Mouse (Mus musculus) spleen, adult 2 months (tissue): ENCODE measurements around the gene Lrmda. TPM values are rescaled to one million over a fixed set of nuclear protein-coding genes. Genes with fewer than 3 reads are reported as not detected.

Source experiments
- DNase-seq, 2 experiments: peaks; one replicate each; pipeline versions ENCODE4 v3.0.0 to v3.0.0-alpha.2; 2012 to 2021; ENCODE audit warnings: low spot score in 2 of 2, low read depth in 1 of 2
- H3K27ac ChIP-seq: fragments of 200-500 bp; 2 replicates; pipeline ENCODE4 v1.5.1; 2012; ENCODE audit warnings: low read length, inconsistent platforms; ENCODE audit not compliant: insufficient read depth
- H3K27me3 ChIP-seq: fragments of 200-500 bp; 2 replicates; pipeline ENCODE4 v1.6.1; 2012; ENCODE audit warnings: mild to moderate bottlenecking, moderate library complexity, low read length, inconsistent platforms; ENCODE audit not compliant: control insufficient read depth, insufficient read depth
- H3K36me3 ChIP-seq: fragments of 200-500 bp; 2 replicates; pipeline ENCODE4 v1.6.1; 2012; ENCODE audit warnings: mild to moderate bottlenecking, low read length, inconsistent platforms; ENCODE audit not compliant: control insufficient read depth, insufficient read depth
- H3K4me1 ChIP-seq: fragments of 200-500 bp; 2 replicates; pipeline ENCODE4 v1.6.1; 2011; ENCODE audit warnings: inconsistent platforms; ENCODE audit not compliant: control insufficient read depth, insufficient read depth, insufficient read length
- H3K4me3 ChIP-seq: fragments of 200-500 bp; 2 replicates; pipeline ENCODE4 v1.5.1; 2011; ENCODE audit warnings: mild to moderate bottlenecking, inconsistent platforms; ENCODE audit not compliant: insufficient read depth, insufficient read length; ENCODE audit errors: extremely low read depth
- CTCF ChIP-seq: fragments of 200-500 bp; IDR thresholded peaks from 2 replicates; pipeline ENCODE4 v1.5.1; 2011; ENCODE audit warnings: mild to moderate bottlenecking, inconsistent platforms; ENCODE audit not compliant: insufficient read depth, insufficient read length, insufficient replicate concordance; ENCODE audit errors: extremely low read depth
- POLR2A ChIP-seq: fragments of 200-500 bp; IDR thresholded peaks from 2 replicates; pipeline ENCODE4 v1.6.1; 2011; ENCODE audit warnings: low read depth, low read length, inconsistent platforms
- WGBS: fragments of 180-500 bp; shearing (Covaris S2); methylation state at CpG from one replicate; pipeline ENCODE4 v1.1.7; 2018; 5-methylcytosine and 5-hydroxymethylcytosine counted together
- polyA plus RNA-seq: library from polyadenylated mRNA; depleted of rRNA; stranded (reverse); fragments of >200 nt; gene quantifications from 2 replicates; pipeline ENCODE4 v1.2.3, GENCODE M21; 2012

Lrmda gene
- polyA plus RNA-seq, 1 experiment, result 0.37 TPM

DNA sequence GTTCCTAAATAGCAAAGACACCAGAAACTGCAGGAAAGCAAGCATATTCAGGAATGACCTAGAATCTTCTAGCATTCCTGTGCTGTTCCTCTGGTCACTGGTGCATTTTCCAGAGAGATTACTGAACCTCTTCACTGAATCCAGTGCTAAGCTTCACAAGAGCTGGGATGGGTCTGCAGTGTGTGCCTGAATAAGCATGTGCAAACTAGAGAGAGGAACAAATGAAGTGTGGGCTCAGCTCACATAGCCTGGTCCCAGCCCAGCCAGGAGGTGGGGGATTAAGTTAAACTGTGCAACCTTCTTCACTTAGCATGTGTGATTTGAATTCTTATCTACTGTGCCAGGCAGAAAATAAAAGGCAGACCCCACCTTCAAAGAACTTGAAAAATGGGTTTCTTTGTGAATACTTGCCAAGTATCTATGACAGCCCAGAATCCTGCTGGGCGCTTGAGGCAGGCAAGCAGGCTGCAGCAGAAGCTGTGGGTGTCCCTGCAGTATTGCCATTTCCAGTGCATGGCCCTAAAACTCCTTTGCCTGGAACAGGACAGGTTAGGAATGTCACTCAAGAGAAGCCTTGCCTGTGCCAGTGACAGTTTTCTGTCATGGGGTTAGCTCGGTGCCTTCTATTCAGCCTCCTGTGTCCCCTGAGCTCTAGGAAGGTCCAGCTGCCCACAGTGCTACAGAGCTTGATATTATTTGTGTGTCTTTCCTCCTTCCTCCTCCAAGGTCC lies 426.5 kb downstream of the Lrmda start:
- TF ChIP-seq CTCF (no peak), POLR2A (no peak)
- no peak for DNase-seq
- Histone ChIP-seq H3K4me1 (no peaks in the 10 kb centered on the region), H3K36me3 (no peaks in the 10 kb centered on the region), H3K27ac (no peak overlapping the region), H3K27me3 (no peaks in the 10 kb centered on the region), H3K4me3 (no peak overlapping the region)
- 96% methylated on average over 2 of the region's 2 CpGs for WGBS

DNA sequence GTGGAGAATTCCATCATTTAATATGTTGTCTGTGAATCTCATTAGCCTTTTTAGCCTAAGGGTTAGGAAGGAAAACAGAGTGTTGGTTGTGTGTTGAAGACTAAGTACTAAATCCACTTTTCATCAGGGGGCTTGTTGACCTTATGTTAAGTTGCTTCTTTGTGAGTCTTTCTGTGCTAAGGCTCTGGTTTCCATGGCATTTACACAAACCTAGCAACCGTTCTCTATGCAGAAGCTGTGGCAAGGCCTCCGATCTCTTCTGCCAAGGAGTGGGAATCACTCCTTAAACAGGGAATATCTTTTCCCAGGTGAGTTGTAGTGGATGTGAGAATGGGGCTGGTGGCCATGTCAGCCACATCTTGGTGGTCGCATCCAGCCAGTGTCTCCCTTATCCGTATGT lies 432.1 kb downstream of the Lrmda start:
- 89% methylated on average over 4 of the region's 4 CpGs for WGBS
- TF ChIP-seq POLR2A (no peak), CTCF (no peak)
- Histone ChIP-seq H3K4me1 (no peaks in the 10 kb centered on the region), H3K27me3 (no peaks in the 10 kb centered on the region), H3K4me3 (no peak overlapping the region), H3K36me3 (no peaks in the 10 kb centered on the region), H3K27ac (no peak overlapping the region)
- no peak for DNase-seq

DNA sequence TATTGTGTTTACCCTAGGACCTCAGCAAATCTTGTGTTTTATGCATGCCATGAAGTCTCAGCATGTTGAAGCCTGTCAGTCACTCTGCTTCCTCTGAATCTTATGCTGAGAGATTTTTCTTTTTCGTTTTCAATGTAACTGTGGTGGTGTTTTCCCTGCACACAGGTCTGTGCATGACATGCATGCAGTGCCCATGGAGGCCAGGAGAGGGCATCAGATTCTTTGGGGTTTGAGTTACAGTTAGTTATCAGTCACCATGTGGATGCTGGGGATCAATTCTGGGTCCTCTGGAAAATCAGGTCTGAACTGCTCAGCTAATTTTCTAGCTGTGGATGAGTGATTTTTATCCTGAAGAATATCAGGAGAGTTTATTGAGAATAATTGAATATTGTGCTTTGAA lies 444.8 kb downstream of the Lrmda start:
- no peaks in the 10 kb centered on the region for H3K36me3 ChIP-seq
- WGBS, result 91% methylated on average over 1 of the region's 1 CpGs

GRCm38 (mm10) chr14:22471041-22471440 lies 451.5 kb downstream of the Lrmda start:
- 72% methylated on average over 4 of the region's 4 CpGs for WGBS
- no peak for DNase-seq
- no peak overlapping the region for H3K27ac ChIP-seq
- TF ChIP-seq POLR2A, result no peak
- no peak for TF ChIP-seq CTCF
- no peaks in the 10 kb centered on the region for H3K27me3 ChIP-seq
- no peaks in the 10 kb centered on the region for H3K36me3 ChIP-seq
- no peaks in the 10 kb centered on the region for H3K4me1 ChIP-seq
- H3K4me3 ChIP-seq, result no peak overlapping the region

More for the DNA sequence above, 444.8 kb downstream of the Lrmda start:
- DNase-seq, result no peak
- Histone ChIP-seq H3K27ac (no peak overlapping the region), H3K27me3 (no peaks in the 10 kb centered on the region), H3K4me3 (no peak overlapping the region), H3K4me1 (no peaks in the 10 kb centered on the region)
- TF ChIP-seq CTCF (no peak), POLR2A (no peak)

DNA sequence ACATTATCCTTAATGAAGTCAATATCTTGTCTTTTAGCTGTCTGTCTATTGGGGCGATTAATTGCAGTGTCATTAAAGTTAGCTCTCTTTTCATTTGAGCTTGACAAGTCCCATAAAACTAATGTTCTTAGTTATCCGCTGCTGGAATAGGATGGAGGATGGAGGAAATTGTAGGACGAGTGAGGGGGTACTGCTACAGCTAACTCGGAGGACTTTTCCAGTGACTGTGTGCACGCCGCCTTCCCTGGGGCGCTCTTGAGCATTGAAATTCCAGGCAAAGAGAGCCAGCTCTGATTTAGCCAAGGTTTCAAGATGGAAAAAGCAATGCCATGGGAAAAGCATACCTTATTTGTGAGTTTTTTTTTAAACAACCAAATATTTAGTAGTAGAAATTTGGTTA lies 453.9 kb downstream of the Lrmda start:
- WGBS, result 95% methylated on average over 7 of the region's 7 CpGs
- H3K4me3 ChIP-seq, result no peak overlapping the region
- DNase-seq, result no peak
- TF ChIP-seq CTCF (no peak), POLR2A (no peak)
- no peaks in the 10 kb centered on the region for H3K36me3 ChIP-seq
- H3K27me3 ChIP-seq, result no peaks in the 10 kb centered on the region
- no peak overlapping the region for H3K27ac ChIP-seq
- H3K4me1 ChIP-seq, result no peaks in the 10 kb centered on the region

- DNase-seq, result no peak
- WGBS, result 96% methylated on average over 6 of the region's 6 CpGs
- Histone ChIP-seq H3K27me3 (no peaks in the 10 kb centered on the region), H3K27ac (no peak overlapping the region), H3K36me3 (no peaks in the 10 kb centered on the region), H3K4me1 (no peaks in the 10 kb centered on the region), H3K4me3 (no peak overlapping the region)
- TF ChIP-seq POLR2A, result no peak
- TF ChIP-seq CTCF, result no peak
Measured at GRCm38 (mm10) chr14:22473991-22474390, 454.5 kb downstream of the Lrmda start.

DNA sequence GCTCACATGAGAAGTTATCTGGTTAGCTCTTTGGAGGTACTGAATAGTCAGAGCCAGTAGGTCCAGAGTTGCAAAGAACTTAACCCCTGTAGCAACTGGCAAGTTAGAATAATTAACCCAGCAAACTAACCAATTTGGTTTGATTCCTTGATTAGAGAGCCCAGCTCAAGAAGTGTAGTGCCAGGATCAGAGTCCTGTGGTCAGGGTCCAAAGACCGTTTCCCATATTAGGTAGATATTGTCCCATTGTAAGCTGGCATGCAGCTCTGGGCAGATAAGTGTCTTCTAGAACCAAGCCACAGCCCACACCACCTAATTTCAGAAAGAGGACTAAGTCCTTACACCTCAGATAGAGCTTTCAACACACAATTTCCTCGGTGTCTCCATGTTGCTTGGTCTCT lies 473.8 kb downstream of the Lrmda start:
- no peak overlapping the region for H3K4me3 ChIP-seq
- H3K36me3 ChIP-seq, result no peaks in the 10 kb centered on the region
- TF ChIP-seq POLR2A, result no peak
- DNase-seq, result no peak
- H3K27ac ChIP-seq, result no peak overlapping the region
- WGBS, result 94% methylated on average over 2 of the region's 2 CpGs
- H3K4me1 ChIP-seq, result no peaks in the 10 kb centered on the region
- H3K27me3 ChIP-seq, result no peaks in the 10 kb centered on the region

DNA sequence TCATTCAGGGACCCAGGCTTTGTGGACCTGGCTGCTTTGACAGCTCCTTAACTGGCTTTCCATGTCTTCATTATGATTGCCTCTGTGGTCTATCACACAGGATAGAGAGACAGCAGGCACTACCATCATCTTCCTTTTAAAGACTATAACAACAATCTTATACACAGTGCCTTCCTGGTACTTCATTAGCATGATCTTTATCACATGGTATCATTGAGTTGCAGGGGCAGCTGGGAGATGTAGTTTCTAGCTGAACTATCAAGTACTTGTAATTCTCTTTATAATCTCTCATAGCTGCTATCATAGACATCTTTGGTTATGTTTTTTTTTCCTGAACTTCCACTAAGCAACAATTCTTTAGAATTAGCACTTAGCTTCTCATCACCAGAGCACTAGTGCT lies 474.8 kb downstream of the Lrmda start:
- Histone ChIP-seq H3K27me3 (no peaks in the 10 kb centered on the region), H3K27ac (no peak overlapping the region), H3K4me3 (no peak overlapping the region), H3K4me1 (no peaks in the 10 kb centered on the region), H3K36me3 (no peaks in the 10 kb centered on the region)
- no peak for TF ChIP-seq CTCF
- no peak for TF ChIP-seq POLR2A
- no peak for DNase-seq
